Mouse (Mus musculus): ENCODE data around the gene Dgki. TPM values are rescaled to one million over a fixed set of nuclear protein-coding genes. Genes with fewer than 3 reads are reported as not detected.
A peak's percentile ranks its signal among the peaks of the same experiment; 100 is the strongest.

Gene Dgki
- 5.9 and 6.6 TPM in 2 replicates for polyA plus RNA-seq (2015; fragmentation: Nextera tagmentation; extraction: Ambion mirVana)

DNA sequence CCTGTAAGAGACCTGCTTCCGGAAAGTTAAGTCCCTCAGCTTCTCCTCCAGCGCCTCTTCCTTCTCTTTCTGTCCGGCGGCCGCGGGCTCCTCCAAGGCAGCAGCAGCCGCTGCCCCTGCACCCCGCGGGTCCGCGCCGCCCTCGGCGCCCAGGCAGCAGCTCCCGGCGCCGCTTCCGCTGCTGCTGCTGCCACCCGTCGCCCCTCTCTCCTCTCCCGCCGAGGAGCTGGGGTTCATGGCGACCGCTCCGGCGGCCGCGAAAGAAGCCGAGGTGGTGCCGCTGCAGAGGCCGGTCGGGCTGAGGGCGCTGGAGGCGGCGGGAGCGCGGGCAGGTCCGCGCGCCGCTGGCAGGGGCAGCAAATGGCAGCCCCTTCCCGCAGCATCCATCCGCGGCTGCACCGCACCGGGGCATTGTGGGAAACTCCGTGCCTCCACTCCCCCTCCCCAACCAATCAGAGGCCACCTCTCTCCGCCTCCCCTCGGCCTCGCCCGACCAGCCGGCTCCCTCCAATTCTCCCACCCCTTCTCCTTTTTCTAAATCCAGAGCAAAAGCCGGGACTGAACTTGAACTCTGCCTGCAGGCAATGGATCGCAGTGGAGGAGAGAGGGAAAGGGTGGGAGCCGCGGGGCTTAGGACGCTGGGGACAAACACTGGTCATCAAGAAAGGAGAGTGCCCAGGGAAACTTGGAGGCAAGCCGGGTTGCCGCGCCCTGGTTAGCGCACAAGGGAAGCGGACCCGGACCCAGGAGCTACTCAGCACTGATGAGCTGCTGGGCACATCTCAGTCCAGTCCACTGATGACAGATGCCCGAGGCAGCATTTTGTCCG, at the start of gene Dgki:
Gene Dgki (minus strand): TSS at position 623 of the 829 bp plus-strand sequence.
- H3K4me1 ChIP-seq (replicated peaks), result peaks cover 40% of the 10 kb centered on the region
- ATAC-seq (ENCODE audit: low read depth), result peak; percentile 97
- no peaks in the 10 kb centered on the region for H3K36me3 ChIP-seq
- H3K4me2 ChIP-seq, result peak within 1 kb of the TSS; percentile 82
- H3K27me3 ChIP-seq, result peaks cover 24% of the 10 kb centered on the region
- H3K4me3 ChIP-seq, result peak within 1 kb of the TSS; percentile 79
- H3K9ac ChIP-seq, result peak within 1 kb of the TSS; percentile 91
- H3K27ac ChIP-seq (replicated peaks), result peak within 1 kb of the TSS; percentile 86
- under 1% methylated on average over 47 of the region's 65 CpGs for WGBS
- no peaks in the 10 kb centered on the region for H3K9me3 ChIP-seq

DNA sequence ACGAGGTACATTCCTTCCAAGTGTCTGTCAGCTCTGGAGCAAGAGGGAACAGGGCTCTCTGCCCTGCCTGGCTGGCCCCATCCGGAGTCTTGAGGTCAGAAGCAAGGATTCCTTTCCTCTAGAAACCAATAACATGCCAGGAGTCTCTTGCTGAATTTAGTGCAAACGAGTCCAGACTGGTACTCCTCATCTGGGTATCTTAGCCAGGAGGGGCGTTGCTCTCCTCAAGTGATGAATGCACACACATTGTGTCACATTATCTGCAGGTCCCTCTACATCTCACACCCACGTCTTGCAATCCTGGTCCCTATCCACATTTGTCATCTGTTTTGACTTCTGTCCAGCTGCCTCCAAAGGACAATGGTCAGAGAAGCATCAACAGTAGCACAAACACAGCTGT, 47.6 kb upstream of the Dgki start:
- H3K4me3 ChIP-seq, result no peak overlapping the region
- no peaks in the 10 kb centered on the region for H3K36me3 ChIP-seq
- H3K9me3 ChIP-seq, result no peaks in the 10 kb centered on the region
- H3K27me3 ChIP-seq, result no peaks in the 10 kb centered on the region
- H3K9ac ChIP-seq, result no peak overlapping the region
- 87% methylated on average over 5 of the region's 5 CpGs for WGBS
- H3K4me1 ChIP-seq (replicated peaks), result no peaks in the 10 kb centered on the region
- no peak for ATAC-seq (ENCODE audit: low read depth)
- H3K4me2 ChIP-seq, result no peak overlapping the region
- no peak overlapping the region for H3K27ac ChIP-seq (replicated peaks)

DNA sequence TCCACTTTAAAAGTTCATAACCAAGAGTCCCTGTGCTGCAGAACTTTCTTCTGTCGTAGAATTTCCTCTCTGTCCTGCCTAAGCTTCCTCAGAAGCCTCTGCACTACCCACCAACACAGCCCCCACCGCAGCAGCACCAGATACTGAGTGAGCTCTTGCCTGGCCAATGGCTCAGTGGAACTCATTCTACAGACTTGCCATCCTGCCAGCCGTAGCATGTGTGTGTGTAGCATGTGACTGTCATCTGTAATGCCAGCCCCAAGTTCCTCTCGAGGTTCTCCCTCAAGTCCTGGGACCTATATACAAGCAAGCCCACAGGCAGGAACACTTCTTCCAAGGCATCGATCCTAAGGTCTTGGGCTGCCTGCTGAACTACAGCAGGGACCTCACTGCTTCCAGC, 38.1 kb upstream of the Dgki start:
- no peaks in the 10 kb centered on the region for H3K27me3 ChIP-seq
- no peak overlapping the region for H3K9ac ChIP-seq
- H3K4me1 ChIP-seq (replicated peaks), result peaks cover 13% of the 10 kb centered on the region
- H3K4me2 ChIP-seq, result no peak overlapping the region
- WGBS, result 91% methylated on average over 5 of the region's 5 CpGs
- H3K36me3 ChIP-seq, result no peaks in the 10 kb centered on the region; the same call in 1 of the 2 replicates
- no peak overlapping the region for H3K4me3 ChIP-seq
- ATAC-seq (ENCODE audit: low read depth), result no peak
- H3K9me3 ChIP-seq, result no peaks in the 10 kb centered on the region
- H3K27ac ChIP-seq (replicated peaks), result no peak overlapping the region

DNA sequence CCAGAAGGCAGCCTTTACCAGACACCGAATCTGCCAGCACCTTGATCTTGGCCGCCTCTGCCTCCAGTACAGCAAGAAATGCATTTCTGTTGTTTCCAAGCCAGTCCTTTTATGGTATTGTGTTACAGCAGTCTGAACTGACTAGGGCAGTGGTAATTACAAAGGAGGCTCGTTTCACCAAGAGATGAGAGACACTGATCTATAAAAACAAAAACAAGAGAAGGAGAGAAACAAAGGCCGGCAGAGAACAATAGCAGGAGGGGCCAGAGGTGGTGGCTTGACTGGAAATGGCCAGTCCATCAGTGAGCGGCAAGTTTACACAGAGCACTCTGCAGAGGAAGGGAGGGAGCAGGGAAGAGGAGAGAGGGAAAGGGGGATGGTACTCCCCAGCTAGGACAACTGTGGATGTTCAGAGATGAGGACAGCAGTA, 36.9 kb upstream of the Dgki start:
- no peaks in the 10 kb centered on the region for H3K27me3 ChIP-seq
- ATAC-seq (ENCODE audit: low read depth), result peak; percentile 57; the same call in 1 of the 2 replicates
- H3K9me3 ChIP-seq, result no peaks in the 10 kb centered on the region
- no peaks in the 10 kb centered on the region; the same call in 1 of the 2 replicates for H3K36me3 ChIP-seq
- peak overlapping the region; percentile 43; the same call in 1 of the 2 replicates for H3K9ac ChIP-seq
- H3K4me2 ChIP-seq, result no peak overlapping the region
- 11% methylated on average over 5 of the region's 5 CpGs for WGBS
- H3K4me3 ChIP-seq, result no peak overlapping the region
- H3K27ac ChIP-seq (replicated peaks), result peak overlapping the region; percentile 67
- H3K4me1 ChIP-seq (replicated peaks), result peaks cover 13% of the 10 kb centered on the region

DNA sequence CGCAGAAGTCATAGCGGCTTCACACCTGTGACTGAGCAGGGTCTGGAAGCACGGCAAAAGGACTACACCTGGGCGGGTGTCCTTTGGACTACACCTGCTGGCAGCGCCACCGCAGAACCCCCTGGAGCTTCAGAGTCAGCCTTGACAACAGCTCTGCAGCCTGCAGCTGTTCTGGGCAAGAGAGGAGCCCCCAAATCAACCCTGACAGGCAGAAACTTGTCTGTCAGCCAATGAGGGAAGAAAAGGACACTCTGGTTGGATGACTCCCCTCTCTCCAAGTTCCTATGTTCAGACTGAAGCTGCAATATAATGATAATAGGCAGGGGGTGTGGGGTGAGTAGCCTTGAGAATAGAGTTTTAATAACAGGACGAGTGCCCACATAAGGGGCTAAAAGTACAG, 36.4 kb upstream of the Dgki start:
- Histone ChIP-seq H3K36me3 (no peaks in the 10 kb centered on the region; the same call in 1 of the 2 replicates), H3K9me3 (no peaks in the 10 kb centered on the region), H3K27ac (replicated peaks) (peak overlapping the region; percentile 67; the same call in 1 of the 2 replicates), H3K27me3 (no peaks in the 10 kb centered on the region), H3K4me3 (no peak overlapping the region), H3K9ac (no peak overlapping the region), H3K4me2 (no peak overlapping the region), H3K4me1 (replicated peaks) (peaks cover 18% of the 10 kb centered on the region)
- WGBS, result 62% methylated on average over 7 of the region's 7 CpGs
- peak; percentile 38 for ATAC-seq (ENCODE audit: low read depth)

DNA sequence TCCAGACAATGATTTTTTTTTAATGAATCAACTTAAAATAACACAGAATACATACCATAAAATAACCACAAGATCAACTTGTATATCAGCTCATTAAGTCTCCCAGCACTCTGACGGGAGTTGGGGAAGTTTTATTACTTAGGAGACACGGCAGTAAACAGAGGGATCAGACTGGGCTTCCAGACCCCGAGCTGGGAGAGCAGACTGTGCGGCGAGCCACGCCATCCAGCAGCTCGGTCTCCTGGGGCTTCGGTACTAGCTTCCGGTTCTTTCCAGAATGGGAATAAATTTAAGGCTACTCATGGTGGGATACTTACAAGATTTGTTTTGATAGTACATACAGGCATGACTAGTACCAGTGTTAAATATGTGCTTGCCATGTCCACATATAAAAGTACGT, 32.9 kb upstream of the Dgki start:
- ATAC-seq (ENCODE audit: low read depth), result no peak
- Histone ChIP-seq H3K36me3 (no peaks in the 10 kb centered on the region; the same call in 1 of the 2 replicates), H3K9ac (no peak overlapping the region), H3K4me3 (no peak overlapping the region), H3K27me3 (no peaks in the 10 kb centered on the region), H3K4me2 (no peak overlapping the region), H3K9me3 (no peaks in the 10 kb centered on the region), H3K4me1 (replicated peaks) (peaks cover 51% of the 10 kb centered on the region), H3K27ac (replicated peaks) (no peak overlapping the region)
- 50% methylated on average over 10 of the region's 10 CpGs for WGBS

DNA sequence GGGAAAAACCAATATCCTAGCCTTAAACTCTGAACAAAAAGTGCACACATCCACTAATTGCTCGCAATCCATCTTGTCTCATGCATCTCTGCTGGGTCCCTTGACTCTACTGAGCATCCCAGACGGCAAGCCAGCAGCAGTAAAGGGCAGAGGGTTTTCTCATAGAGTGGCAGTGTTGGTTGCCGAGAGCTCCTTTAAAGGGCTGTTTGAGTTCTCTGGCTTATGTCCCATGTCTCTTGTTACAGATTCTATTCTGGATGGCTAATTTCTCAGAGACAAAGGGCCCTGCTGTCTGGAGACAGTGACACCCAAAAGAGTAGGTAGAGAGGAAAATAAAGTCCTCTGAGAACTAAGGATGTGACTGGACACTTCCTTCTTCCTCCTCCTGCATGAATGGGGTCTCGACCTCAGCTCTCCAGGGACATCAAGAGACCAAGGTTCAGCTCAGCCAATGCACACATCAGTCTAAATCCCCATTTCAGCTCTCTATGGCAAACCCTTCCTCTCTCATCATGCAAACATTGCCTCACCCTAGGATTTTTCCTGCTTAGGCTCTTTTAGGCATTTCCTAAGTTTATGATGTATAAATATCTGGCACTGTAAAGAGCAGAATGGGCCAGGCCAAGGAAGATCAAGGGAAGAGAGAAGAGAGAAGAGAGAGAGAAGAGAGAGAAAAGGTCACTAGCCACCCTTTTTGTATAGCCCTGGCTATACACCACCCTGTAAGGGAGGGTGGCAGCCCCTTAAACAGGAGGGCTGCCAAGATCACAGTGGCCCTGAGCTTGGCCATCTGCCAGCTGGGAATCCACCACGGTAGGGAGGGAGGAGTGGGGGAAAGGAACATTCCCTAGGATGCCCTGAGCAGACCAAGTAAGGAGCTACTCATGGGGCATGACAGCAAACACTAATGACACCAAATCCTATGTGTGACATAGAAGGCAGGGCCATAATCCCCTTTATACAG, 30.2 kb upstream of the Dgki start:
- Histone ChIP-seq H3K4me1 (replicated peaks) (peaks cover 56% of the 10 kb centered on the region), H3K36me3 (no peaks in the 10 kb centered on the region; the same call in 1 of the 2 replicates), H3K27me3 (no peaks in the 10 kb centered on the region), H3K9me3 (no peaks in the 10 kb centered on the region), H3K4me3 (no peak overlapping the region), H3K4me2 (no peak overlapping the region), H3K9ac (no peak overlapping the region), H3K27ac (replicated peaks) (peak overlapping the region; percentile 81)
- 34% methylated on average over 5 of the region's 5 CpGs for WGBS
- ATAC-seq (ENCODE audit: low read depth), result peak; percentile 88

DNA sequence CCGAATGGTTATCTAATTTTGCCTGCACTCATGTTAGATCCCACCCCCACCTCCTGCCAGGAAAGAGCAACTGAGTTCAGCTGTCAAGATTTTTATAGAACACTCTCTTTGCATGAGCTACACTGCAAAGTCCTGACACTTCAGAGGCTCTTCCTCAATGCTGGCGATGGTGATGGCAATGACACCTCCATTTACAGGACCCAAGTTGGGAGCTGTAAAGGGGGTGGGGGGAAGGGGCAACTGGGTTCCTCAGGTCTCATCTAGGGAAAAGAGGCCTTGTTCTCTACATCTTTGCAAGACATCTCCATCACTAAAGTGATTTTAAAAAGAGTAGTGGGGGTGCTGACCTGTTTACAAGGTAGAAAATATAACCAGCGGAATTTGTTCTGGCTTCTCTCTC, 29.4 kb upstream of the Dgki start:
- no peaks in the 10 kb centered on the region; the same call in 1 of the 2 replicates for H3K36me3 ChIP-seq
- peak overlapping the region; percentile 81 for H3K27ac ChIP-seq (replicated peaks)
- H3K4me3 ChIP-seq, result no peak overlapping the region
- peaks cover 56% of the 10 kb centered on the region for H3K4me1 ChIP-seq (replicated peaks)
- ATAC-seq (ENCODE audit: low read depth), result no peak
- H3K27me3 ChIP-seq, result no peaks in the 10 kb centered on the region
- H3K9ac ChIP-seq, result no peak overlapping the region
- WGBS, result 77% methylated on average over 3 of the region's 3 CpGs
- no peak overlapping the region for H3K4me2 ChIP-seq
- no peaks in the 10 kb centered on the region for H3K9me3 ChIP-seq

DNA sequence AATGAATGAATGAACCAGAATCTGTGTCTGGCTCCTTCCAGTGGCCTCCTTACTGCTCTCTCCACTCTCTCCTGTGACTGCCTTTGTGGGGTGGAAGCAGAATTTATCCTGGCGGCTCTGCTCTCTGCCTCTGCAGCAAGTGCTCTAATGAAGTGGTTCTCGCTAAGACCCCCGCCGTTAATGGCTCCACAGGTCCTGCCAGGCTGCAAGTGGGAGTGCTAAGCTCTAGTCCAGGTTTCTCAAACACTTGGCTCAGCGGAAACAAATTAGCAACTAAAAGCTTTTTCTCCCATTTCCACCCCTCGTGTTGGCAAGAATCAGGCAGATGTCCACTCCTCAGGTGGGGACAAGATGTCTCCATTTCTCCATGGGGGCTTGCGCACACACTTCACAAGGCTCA, 28.7 kb upstream of the Dgki start:
- peaks cover 56% of the 10 kb centered on the region for H3K4me1 ChIP-seq (replicated peaks)
- no peaks in the 10 kb centered on the region for H3K36me3 ChIP-seq
- no peak overlapping the region for H3K4me2 ChIP-seq
- H3K9me3 ChIP-seq, result no peaks in the 10 kb centered on the region
- H3K9ac ChIP-seq, result no peak overlapping the region
- WGBS, result 32% methylated on average over 7 of the region's 7 CpGs
- H3K27me3 ChIP-seq, result no peaks in the 10 kb centered on the region
- ATAC-seq (ENCODE audit: low read depth), result no peak
- H3K27ac ChIP-seq (replicated peaks), result peak overlapping the region; percentile 81; the same call in 1 of the 2 replicates
- H3K4me3 ChIP-seq, result no peak overlapping the region

DNA sequence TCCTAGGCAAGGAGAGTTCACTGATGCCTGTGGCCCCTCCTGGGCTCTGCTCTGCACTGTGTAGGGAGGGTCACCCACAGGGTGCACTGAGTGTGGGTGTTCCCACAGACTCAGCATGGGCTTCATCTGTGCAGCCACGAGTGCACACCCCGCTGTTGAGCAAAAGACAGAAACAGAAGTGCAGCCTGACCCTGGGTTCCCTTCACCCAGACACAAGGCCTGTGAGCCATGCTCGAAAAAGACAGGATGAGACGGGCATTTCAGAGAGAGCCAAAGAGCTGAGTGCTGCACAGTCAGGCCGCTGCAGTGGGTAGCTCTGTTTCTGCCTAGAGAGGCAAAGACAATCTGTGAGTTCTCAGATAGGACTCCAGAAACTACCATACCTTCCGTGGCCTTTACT, 27.5 kb upstream of the Dgki start:
- no peak overlapping the region for H3K4me2 ChIP-seq
- ATAC-seq (ENCODE audit: low read depth), result no peak
- H3K36me3 ChIP-seq, result no peaks in the 10 kb centered on the region
- peak overlapping the region; percentile 18; the same call in 1 of the 2 replicates for H3K27ac ChIP-seq (replicated peaks)
- WGBS, result 52% methylated on average over 6 of the region's 6 CpGs
- no peaks in the 10 kb centered on the region for H3K9me3 ChIP-seq
- no peaks in the 10 kb centered on the region for H3K27me3 ChIP-seq
- H3K9ac ChIP-seq, result no peak overlapping the region
- peaks cover 56% of the 10 kb centered on the region for H3K4me1 ChIP-seq (replicated peaks)
- H3K4me3 ChIP-seq, result no peak overlapping the region

DNA sequence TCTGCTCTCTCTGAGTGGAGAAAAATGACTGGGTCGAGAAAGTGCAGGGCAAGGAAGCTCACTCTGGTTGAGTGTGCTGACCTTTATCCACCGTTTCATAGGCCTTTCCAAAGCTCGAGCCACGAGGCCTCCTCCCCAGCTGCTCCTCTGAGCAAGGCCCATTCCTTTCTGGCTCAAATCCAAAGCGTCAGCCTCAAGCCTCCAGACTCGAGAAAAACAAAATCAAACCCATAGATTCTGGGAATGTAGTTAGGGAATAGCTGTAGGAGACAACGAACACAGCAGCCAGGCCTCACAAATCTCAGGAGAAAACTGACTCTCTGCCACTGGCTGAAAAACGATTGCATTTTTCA, 26.6 kb upstream of the Dgki start:
- Histone ChIP-seq H3K9me3 (no peaks in the 10 kb centered on the region), H3K27ac (replicated peaks) (peak overlapping the region; percentile 65; the same call in 1 of the 2 replicates), H3K4me3 (no peak overlapping the region), H3K4me2 (no peak overlapping the region), H3K36me3 (no peaks in the 10 kb centered on the region), H3K27me3 (no peaks in the 10 kb centered on the region), H3K4me1 (replicated peaks) (peaks cover 53% of the 10 kb centered on the region), H3K9ac (no peak overlapping the region)
- no peak for ATAC-seq (ENCODE audit: low read depth)
- WGBS, result 39% methylated on average over 8 of the region's 8 CpGs

Measured in neural tube, embryonic 13.5 days (tissue).